Mouse (Mus musculus) cerebellum, postnatal 25 days (tissue): Measurements from ENCODE around the gene Six5.
"Not testable (repeated sequence)": the region's sequence is repeated elsewhere in the genome, so short reads cannot be mapped to it uniquely, and the experiment has no call there.

Source experiments
- DNase-seq, 2 experiments: peaks; one replicate each; pipeline ENCODE4 v3.0.0; 2021; ENCODE audit warnings: mixed read lengths in 2 of 2

Gene Six5

DNA sequence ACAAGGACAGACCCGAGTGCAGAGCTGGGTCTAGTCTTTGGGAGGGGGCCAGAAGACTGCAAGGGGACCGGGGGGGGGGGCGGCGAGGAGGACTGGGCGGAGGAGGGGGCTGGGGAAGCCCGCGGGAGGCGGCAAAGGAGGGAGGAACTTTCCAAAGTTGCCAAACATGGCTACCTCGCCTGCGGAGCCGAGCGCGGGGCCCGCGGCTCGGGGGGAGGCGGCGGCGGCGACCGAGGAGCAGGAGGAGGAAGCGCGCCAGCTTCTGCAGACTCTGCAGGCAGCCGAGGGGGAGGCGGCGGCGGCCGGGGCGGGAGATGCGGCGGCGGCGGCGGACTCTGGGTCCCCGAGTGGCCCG, at the start of gene Six5:
Six5 (plus strand) TSS at position 124 of the 355 bp plus-strand sequence.
- peak in 1 of 2 experiments; percentile 44 for DNase-seq

DNA sequence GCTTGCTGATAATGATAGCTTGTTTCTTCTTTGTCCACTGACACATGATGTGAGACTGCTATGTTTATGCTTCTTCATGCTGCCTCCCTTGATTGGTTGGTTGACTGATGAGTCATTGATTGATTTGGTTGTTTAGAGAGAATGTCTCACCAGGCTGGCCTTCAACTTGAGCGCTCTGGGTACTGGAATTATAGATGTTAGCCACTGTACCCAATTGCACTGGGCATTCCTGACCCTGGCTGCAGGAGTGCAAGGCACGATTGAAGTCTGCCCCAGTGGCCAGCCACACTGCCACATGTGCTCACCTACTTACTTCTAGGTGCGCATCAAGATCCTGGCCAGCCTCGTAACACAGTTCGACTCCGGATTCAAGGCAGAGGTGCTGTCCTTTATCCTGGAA, 49.8 kb upstream of the Six5 start:
- DNase-seq = no peak

DNA sequence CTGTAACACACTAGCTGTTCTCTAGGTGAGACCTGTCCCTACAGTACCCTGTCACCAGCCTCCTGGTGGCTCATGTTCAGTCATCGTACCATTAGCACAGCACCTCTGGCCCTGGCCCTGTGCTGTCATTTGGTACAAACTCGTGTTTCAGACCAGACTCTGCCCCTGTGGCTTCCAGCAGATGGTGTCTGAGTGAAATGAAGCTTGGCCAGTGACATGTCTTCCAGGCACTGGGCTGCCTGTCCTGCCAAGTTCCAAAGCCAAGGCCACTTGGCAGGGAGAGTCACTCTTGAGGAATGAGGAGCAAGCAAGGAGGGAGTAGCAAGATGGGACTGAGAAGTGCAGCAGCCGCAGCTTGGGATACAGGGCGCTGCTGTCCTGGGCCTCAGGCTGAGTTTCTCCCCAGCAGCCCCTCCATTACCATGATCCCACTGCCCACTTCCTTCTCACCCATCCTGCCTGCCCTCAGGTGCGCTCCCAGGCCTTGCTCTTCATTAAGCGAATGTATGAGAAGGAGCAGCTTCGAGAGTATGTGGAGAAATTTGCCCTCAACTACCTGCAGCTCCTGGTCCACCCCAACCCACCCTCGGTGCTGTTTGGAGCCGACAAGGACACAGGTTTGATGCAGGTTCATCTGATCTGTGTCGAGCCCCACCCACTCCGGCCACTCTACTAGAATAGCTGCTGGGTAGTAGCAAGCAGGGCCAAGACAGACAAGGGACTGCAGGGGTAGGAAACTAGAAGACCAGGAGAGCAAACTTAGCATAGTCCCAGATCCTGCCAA, 47.9 kb upstream of the Six5 start:
- peak; percentile 80 to 85 for DNase-seq

DNA sequence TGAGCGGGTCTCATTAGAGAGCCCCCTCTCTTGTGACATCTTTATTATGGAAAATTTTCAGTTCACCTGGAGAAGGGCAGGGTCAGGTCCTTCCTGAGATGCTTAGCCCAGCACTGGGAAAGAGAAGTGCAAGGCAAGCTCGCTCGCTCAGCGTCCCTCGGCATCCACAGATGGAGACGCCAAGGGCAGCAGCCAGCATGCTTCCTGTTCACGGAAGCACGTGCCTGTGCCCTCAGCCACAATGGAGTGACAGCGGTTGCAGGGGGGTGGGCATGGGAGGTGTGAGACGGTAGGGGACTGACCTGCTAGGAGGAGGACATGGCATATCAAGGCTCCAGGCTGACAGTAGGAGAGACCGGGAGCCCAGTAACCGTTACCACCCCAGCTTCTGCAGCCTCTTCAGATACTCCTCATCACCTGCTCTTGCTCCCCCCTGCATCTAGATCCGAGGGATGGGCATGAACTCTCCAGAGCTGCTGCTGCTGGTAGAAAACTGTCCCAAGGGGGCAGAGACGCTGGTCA, 46.3 kb upstream of the Six5 start:
- DNase-seq = no peak

DNA sequence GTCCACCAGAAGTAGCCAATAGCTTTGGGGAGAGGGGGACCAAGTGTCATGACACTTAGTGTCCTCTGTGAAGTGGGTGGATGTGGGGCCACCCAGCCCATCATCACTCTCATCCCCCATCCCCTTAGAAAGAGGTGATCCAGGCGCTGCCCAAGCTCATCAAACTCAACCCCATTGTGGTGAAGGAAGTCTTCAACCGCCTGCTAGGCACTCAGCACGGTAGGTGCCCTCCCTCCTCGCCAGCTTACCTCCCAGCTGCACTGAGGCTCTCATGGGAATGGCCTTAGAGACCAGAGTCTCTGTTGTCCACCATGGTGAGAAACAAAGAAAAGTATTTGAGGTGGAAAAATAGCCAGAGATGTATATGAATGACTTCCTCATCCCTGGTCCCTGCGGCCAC, 45.1 kb upstream of the Six5 start:
- no peak for DNase-seq

DNA sequence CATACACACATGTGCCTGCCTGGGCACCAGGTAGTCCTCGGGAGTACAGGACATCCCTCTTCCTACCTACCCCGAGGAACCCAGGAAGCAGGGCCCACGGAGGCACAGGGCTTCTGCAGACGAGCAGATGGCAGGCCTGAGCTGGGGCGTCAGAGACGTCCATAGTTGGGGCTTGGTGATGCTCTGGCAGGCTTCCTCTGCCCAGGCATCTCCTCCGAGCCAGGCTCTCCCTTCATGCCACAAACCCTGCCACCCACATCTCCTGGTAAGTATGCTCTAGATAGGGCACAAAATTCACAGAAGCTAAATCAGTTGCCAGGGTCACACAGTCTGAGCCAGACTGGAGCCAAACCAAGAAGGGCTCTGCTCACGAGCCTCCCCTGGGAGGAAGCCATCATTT, 44.2 kb upstream of the Six5 start:
- DNase-seq = no peak

DNA sequence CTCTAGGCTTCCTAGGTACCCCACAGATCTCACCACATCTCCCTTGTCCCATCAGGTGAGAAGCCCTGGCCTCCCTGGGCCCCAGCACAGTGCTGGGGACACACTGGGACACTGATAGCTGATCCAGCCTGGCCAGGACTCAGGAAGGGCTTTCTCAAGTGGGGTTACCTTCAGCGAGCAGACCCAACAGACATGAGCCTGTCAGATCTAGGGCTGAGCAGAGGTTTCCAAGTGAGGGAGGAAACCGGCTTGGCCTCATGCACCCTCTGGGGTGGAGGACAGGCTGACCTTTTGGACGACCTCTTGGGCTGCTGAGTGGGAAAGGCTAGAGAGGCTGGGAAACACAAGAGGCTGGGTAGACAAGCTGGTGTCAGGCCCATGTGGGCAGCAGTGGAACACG, 43.2 kb upstream of the Six5 start:
- DNase-seq = no peak

DNA sequence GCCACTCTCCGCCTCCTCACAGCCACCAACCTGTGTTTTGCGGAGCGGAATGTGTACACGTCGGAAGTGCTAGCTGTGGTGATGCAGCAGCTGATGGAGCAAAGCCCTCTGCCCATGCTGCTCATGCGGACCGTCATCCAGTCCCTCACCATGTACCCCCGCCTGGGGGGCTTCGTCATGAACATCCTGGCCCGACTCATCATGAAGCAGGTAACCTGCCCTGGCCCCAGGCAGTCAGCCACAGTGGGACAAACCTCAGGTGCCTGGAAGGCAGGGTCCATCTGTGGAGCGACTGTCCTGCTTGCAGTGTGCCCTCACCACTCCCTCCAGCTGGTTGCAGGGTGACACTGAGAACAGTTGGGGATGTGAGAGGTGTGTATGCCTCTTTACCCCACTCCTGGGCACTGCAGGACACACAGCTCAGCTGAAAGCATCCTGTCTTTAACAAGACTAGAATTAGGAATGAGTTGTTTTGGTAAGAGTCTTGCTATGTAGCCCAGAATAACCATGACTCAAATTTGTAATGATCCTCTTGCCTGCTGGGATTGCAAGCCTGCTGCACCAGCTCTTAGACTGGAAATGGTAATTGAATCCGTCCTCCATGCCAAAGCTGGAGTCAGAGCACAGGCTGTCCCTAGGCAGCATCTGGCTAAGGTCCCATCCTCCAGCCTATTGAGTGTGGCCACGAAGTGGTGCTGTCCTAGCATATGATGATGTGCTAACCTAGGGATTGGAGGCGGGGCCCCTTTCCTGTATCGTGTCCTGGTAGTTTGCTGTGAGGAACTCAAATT, 41.9 kb upstream of the Six5 start:
- DNase-seq = no peak

DNA sequence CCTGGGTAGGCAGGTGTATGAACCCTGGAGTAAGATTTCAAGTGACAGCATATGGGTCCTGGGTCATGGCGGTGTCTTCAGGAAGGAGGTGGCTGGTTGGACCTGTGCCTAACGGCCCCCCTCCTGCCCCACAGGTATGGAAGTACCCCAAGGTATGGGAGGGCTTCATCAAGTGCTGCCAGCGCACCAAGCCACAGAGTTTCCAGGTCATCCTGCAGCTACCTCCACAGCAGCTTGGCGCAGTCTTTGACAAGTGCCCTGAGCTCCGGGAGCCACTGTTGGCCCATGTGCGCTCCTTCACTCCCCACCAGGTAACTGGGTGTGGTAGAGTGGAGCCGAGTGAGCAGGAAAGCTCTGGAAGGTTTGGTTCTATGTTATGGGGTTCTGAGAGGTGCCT, 41.3 kb upstream of the Six5 start:
- DNase-seq = no peak

DNA sequence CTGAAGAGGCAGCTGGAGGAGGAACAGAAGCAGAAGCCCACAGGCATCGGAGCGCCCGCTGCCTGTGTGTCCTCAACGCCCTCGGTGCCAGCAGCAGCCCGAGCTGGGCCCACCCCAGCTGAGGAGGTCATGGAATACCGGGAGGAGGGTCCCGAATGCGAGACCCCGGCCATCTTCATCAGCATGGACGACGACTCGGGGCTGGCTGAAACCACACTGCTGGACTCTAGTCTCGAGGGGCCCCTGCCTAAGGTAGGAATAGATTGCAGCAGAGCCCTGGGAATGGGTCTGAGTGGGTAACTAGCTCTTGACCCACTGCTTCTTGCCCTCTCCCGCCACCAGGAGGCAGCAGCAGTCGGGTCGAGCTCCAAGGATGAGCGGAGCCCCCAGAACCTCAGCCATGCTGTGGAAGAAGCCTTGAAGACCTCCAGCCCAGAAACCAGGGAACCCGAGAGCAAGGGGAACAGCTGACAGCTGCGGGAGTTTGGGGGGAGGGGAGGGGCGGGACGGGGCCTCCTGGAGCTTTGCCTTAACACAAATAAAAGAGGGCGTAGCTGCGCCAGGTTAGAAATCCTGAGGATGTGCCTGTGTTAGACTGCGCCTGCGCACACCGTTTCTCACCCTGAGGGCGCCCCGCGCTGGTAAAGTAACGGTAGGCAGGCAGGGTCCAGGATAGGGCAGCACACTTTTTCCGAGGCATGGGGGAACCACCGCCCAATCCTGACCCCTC, 40.2 kb upstream of the Six5 start, which contains the start of gene Rsph6a:
Rsph6a (plus strand) TSS at position 644 of the 730 bp plus-strand sequence.
- peak; percentile 57 to 68 for DNase-seq

DNA sequence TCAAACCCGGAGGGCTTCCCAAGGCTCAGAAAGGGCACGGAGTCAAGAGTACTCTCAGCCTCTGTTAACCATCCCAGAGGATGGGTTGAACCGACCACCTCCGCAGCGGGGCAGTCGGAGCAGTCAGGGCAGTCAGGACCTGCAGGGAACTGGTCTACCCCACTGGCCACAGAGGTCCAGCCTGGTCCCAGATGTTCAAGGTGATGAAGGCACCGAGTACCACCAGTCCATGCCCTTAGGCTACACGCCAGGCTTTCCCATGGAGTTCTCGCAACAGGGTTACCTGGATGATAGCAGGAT, 39.7 kb upstream of the Six5 start:
- DNase-seq = no peak

DNA sequence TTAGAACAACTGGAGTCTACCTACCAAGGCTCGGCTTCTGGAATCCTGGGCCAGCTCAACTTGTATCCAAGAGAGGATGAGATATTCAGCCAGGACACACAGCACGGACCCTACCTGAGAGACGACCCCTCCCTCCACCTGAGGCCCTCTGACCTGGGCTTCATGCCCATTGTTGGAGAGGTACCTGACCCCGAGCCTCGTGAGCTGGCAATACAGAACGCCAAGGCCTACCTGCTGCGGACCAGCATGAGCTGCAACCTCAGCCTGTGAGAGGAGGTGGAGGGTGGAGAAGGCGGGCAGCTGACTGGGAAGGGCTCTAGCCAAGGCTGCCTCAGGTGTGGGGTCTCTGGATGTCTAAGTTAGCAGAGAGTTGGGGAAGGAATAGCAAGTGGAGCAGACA, 39.3 kb upstream of the Six5 start:
- DNase-seq = no peak

DNA sequence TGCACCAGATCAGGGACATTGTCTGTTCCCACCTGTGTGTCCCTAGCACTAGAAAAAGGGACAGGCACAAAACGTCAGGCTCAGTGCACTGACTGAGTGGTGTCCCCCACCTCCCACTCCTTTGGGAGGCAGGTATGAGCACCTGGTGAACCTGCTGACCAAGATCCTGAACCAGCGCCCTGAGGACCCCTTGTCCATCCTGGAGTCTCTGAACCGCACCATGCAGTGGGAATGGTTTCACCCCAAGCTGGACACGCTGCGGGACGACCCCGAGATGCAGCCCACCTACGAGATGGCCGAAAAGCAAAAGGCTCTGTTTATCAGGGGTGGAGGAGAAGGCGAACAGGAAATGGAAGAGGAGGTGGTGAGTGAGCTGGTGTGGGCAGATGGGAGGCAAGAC, 37.0 kb upstream of the Six5 start:
- no peak for DNase-seq

DNA sequence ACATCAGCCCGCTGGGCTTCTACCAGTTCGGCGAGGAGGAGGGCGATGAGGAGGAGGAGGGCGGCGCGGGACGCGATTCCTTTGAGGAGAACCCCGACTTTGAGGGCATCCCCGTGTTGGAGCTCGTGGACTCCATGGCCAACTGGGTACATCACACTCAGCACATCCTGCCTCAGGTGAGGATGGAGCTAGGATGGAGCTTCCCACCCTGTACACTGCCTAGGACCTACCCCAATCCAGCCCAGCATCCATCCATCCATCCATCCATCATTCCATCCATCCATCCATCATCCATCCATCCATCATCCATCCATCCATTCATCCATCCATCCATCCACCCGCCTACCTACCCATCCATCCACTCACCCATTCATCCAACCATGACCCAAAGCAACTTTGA, 28.5 kb upstream of the Six5 start:
- no peak for DNase-seq

DNA sequence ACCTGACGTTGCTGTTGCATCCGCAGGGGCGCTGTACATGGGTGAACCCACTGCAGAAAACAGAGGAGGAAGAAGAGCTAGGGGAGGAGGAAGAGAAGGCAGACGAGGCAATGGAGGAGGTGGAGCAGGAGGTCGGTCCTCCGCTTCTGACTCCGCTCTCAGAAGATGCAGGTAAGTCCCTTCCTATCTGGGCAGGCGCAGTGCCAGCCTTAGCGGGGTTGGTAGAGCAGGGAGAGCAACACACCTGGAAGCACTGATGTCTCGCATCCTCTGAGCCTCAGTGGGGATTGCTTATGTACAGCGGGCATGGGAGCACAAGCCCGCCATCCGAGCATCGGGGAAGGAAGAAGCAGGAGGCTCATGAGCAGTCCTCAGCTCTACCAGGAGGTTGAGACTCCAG, 27.3 kb upstream of the Six5 start:
- no peak for DNase-seq

DNA sequence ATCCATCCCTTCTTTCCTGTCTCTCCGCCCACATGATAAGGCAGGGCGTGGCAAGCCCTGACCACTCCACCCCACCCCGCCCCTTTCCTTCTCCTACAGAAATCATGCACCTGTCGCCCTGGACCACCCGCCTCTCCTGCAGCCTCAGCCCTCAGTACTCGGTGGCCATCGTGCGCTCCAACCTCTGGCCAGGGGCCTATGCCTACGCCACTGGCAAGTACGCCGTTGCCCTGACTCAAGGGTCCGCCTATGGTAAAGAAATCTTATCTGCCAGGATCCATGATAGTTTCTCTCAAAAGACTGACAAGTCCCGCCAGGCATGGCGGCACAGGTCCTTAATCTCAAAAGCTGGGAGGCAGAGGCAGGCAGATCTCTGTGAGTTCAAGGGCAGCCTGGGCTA, 26.5 kb upstream of the Six5 start:
- no peak for DNase-seq

DNA sequence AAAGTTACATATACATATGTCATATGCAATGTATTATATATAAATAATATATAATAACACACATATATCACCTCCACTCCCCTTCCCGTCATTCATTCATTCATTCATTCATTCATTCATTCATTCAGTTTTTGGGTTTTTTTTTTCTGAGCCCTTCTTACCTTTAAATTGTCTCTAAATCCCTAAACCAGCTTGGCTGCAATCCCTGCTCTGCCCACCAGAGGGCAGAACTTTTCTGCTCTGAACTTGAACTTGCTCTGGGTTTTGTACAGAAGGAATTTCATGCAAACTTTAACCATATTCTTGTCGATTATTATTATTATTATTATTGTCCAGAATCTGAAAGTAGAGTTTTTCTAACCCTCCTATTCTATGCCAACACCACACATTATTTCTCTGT, 25.7 kb upstream of the Six5 start:
- DNase-seq = peak; percentile 74 to 83

DNA sequence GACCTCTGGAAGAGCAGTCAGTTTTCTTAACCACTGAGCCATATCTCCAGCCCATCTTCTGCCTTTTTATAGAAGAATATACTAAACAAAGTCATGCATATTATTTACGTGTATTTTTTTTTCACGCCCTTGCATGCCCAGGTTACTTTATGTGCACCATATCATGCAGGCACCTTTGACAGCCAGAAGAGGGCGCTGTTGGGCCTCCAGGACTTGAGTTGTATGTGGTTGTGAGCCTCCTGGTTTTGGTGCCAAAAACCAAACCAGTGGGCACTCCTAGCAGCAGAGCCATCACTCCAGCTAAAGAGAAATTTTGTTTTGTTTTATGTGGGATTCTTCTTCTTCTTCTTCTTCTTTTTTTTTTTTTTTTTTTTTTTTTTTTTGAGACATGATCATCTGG, 24.9 kb upstream of the Six5 start:
- peak in 1 of 2 experiments; percentile 30 for DNase-seq

DNA sequence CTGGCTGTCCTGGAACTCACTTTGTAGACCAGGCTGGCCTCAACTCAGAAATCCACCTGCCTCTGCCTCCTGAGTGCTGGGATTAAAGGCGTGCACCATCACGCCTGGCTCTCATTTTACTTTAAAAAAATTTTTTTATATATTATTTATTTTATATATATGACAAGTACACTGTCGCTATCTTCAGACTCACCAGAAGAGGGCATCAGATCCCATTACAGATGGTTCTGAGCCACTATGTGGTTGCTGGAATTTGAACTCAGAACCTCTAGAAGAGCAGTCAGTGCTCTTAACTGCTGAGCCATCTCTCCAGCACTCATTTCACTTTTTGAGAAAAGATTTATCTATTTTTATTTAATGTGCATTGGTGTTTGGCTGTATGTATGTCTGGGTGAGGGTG, 23.4 kb upstream of the Six5 start:
- not testable (repeated sequence) for DNase-seq

DNA sequence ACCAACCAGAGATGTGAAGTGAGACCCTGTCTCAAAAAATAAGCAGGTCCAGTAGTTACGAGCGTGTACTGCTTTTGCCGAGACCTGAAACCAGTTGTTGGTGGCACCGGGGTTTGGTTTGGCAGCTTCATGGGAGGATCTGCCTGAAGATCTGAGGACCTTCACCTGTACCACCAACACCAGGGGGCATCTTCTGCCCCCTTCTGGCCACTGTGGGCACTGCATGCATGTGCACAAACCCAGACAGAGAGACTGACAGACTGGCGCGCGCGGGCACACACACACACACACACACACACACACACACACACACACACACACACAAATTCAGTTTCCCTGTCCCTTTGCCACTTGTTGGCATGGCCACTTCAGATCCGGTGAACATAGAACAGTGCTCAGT, 20.9 kb upstream of the Six5 start:
- peak; percentile 54 to 72 for DNase-seq

DNA sequence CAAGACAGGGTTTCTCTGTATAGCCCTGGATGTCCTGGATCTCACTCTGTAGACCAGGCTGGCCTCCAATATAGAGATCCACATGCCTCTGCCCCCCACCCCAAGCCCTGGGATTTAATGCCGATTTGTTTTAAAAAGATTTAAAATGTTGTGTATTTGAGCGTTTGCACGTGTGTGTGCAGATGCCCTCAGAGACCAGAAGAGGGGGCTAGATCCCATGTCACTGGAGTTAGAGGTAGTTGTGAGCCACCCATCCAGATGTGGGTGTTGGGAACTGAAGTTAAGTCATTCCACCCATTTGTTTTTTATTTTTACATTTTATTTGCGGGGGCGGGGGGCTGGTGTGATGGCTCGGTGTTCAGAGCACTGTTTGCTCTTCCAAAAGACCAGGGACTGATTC, 19.9 kb upstream of the Six5 start:
- DNase-seq = no peak

DNA sequence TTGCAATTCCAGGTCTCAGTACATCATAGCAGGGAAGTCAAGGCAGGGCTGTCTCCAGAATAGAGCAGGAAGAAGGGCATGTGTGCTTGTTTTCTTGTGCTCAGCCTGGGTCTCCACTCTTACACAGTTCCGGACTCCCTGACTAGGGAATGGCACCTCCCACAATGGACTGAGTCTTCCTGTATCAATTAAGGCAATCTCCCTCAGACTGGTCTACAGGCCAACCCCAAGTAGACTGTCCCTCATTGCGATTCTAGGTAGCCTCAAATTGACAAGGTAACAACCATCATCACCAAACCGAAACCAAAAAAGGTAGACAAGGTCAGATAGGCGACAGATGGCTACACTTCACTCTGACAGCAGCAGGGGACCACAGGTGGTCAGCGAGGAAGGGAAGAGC, 19.2 kb upstream of the Six5 start:
- DNase-seq = no peak

DNA sequence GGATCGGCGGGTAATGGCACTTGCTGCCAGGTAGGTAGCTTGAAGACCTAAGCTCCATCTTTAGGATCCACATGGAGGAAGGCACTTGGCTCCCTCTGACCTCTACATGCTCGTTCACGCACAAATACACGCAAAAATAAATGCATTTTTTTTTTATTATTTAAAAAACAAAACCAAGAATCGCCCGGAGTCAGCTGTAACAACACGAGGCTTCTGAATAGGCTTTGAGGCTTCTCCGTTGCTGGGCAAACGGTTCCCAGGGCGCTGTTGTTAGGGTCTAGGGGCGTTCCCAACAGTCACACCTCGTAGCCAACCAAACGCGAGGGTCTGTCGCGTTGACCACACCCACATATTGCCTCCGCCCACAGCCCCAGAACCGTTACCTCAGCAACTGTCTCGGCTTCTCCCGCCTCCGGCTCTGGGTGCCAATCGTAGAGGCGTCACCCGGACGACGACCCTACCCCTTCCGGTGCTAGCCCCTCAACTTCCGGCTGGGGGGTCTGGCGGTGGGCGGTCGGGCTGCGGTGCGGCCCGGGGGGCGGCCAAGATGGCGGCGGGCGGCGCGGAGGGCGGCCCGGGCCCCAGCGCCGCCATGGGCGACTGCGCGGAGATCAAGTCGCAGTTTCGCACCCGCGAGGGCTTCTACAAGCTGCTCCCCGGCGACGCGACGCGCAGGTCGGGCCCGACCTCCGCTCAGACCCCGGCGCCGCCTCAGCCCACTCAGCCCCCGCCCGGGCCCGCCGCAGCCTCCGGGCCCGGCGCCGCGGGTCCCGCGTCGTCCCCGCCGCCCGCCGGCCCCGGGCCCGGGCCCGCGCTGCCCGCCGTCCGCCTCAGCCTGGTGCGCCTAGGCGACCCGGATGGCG, 18.4 kb upstream of the Six5 start, which contains the start of gene Dmwd:
Dmwd (plus strand) TSS at position 505 of the 863 bp plus-strand sequence.
- peak; percentile 89 to 93 for DNase-seq
